ENCODE assay signal across 19 mouse cellular contexts in the genomic region with DNA sequence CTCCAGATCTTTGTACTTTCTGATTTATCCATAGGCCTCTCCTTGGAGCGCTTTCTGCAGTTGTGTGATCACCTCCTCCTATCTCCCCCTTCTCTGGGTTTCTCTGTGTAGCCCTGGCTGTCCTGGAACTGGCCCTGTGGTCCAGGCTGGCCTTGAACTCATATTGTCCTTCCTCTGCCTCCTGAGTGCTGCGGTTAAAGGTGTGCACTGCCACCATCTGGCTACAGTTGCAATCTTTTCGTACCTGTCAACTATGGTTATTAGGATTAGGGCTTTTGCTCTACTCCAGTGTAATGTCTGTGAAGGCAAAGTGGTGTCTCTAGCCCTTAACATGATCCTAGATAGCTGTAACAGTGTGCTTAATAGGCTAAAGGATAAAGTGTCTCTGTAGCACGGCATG. TPM values are rescaled to one million over a fixed set of nuclear protein-coding genes. Genes with fewer than 3 reads are reported as not detected.
DNase-seq lines count a peak whose midpoint lies in the region; ATAC-seq and TF ChIP-seq lines count a peak whose summit lies in the region.
"Had no signal": no experiment of that assay in that cellular context is flagged by ENCODE, and none has a peak within 500 bp of the region (broad histone marks: within the 10 kb centered on the region; RNA-seq: fewer than 3 reads in every experiment).

No protein-coding gene starts in this region.

- H3K9ac ChIP-seq in intestine, postnatal 0 days (ENCODE audit: low read depth, low read length), result no peak overlapping the region
- H3K9ac ChIP-seq in intestine, embryonic 16.5 days (ENCODE audit: low read depth, low read length), result no peak overlapping the region
- H3K9ac ChIP-seq in midbrain, postnatal 0 days (replicated peaks; ENCODE audit: low read length, poor library complexity, severe bottlenecking), result no peak overlapping the region
- no peak overlapping the region for H3K9ac ChIP-seq in midbrain, embryonic 13.5 days (replicated peaks)
- H3K9ac ChIP-seq: heart, embryonic 15.5 days; hindbrain, embryonic 12.5 days had no signal

- H3K4me1 ChIP-seq in intestine, postnatal 0 days (replicated peaks; ENCODE audit: control insufficient read depth, insufficient read depth, low read length), result no peaks in the 10 kb centered on the region
- H3K4me1 ChIP-seq in intestine, embryonic 16.5 days (ENCODE audit: control insufficient read depth, insufficient read depth, low read length), result peaks cover 3% of the 10 kb centered on the region; the same call in 1 of the 2 replicates
- no peaks in the 10 kb centered on the region; the same call in 1 of the 2 replicates for H3K4me1 ChIP-seq in midbrain, postnatal 0 days (ENCODE audit: insufficient read depth, low read length)
- H3K4me1 ChIP-seq in midbrain, embryonic 13.5 days (replicated peaks), result peaks cover 8% of the 10 kb centered on the region

- ATAC-seq in intestine, postnatal 0 days, result no peak
- no peak for ATAC-seq in intestine, embryonic 16.5 days
- ATAC-seq in midbrain, postnatal 0 days (ENCODE audit: low FRiP score), result no peak
- ATAC-seq in midbrain, embryonic 13.5 days, result no peak
- ATAC-seq: forebrain, embryonic 14.5 days had no signal

- H3K4me3 ChIP-seq in intestine, postnatal 0 days (ENCODE audit: low read depth, low read length), result no peak overlapping the region
- no peak overlapping the region for H3K4me3 ChIP-seq in intestine, embryonic 16.5 days (ENCODE audit: low read length)
- no peak overlapping the region for H3K4me3 ChIP-seq in midbrain, postnatal 0 days (ENCODE audit: low read depth, low read length)
- H3K4me3 ChIP-seq in midbrain, embryonic 13.5 days (replicated peaks), result no peak overlapping the region
- H3K4me3 ChIP-seq: embryonic facial prominence, embryonic 10.5 days; heart, embryonic 15.5 days; hindbrain, embryonic 12.5 days had no signal

- H3K4me2 ChIP-seq in intestine, postnatal 0 days (replicated peaks; ENCODE audit: low read depth), result no peak overlapping the region
- H3K4me2 ChIP-seq in intestine, embryonic 16.5 days (ENCODE audit: low read depth, low read length), result no peak overlapping the region
- no peak overlapping the region for H3K4me2 ChIP-seq in midbrain, postnatal 0 days (ENCODE audit: low read depth, low read length, poor library complexity, severe bottlenecking)
- H3K4me2 ChIP-seq in midbrain, embryonic 13.5 days (replicated peaks), result no peak overlapping the region
- H3K4me2 ChIP-seq: heart, embryonic 15.5 days; hindbrain, embryonic 12.5 days had no signal

- no peaks in the 10 kb centered on the region for H3K27me3 ChIP-seq in intestine, postnatal 0 days (replicated peaks; ENCODE audit: control insufficient read depth, insufficient read depth, low read length)
- H3K27me3 ChIP-seq in intestine, embryonic 16.5 days (replicated peaks; ENCODE audit: control insufficient read depth, insufficient read depth, low read length), result no peaks in the 10 kb centered on the region
- no peaks in the 10 kb centered on the region for H3K27me3 ChIP-seq in midbrain, postnatal 0 days (ENCODE audit: insufficient read depth, low read length)
- H3K27me3 ChIP-seq in midbrain, embryonic 13.5 days, result no peaks in the 10 kb centered on the region
- H3K27me3 ChIP-seq: heart, embryonic 15.5 days; hindbrain, embryonic 12.5 days had no signal

- peak; percentile 10 for DNase-seq in adrenal gland, adult 2 months
- DNase-seq in adrenal gland, postnatal 25 days, result no peak
- DNase-seq in midbrain, postnatal 0 days (ENCODE audit: low spot score), result no peak
- no peak for DNase-seq in right cerebral cortex, adult 18-20 months
- no peak for DNase-seq in right cerebral cortex, postnatal 25 days
- DNase-seq: adrenal gland, adult 8-10 months; cerebellum, adult 11 months; cerebellum, postnatal 36 days; heart, adult 11 months; kidney, adult 11 months; thymus, postnatal 25 days had no signal

- H3K36me3 ChIP-seq in intestine, postnatal 0 days (ENCODE audit: control insufficient read depth, insufficient read depth), result peaks cover 22% of the 10 kb centered on the region
- H3K36me3 ChIP-seq in intestine, embryonic 16.5 days (ENCODE audit: control insufficient read depth, insufficient read depth, low read length), result 0 out of 2 replicates have a peak, but pooled peaks cover 3% of the 10 kb centered on the region
- peaks cover 6% of the 10 kb centered on the region for H3K36me3 ChIP-seq in midbrain, postnatal 0 days (ENCODE audit: insufficient read depth, low read length)
- peaks cover 20% of the 10 kb centered on the region for H3K36me3 ChIP-seq in midbrain, embryonic 13.5 days

- no peaks in the 10 kb centered on the region for H3K9me3 ChIP-seq in intestine, postnatal 0 days (ENCODE audit: control insufficient read depth)
- no peaks in the 10 kb centered on the region for H3K9me3 ChIP-seq in intestine, embryonic 16.5 days (ENCODE audit: control insufficient read depth, low read length)
- H3K9me3 ChIP-seq in midbrain, postnatal 0 days (ENCODE audit: low read length), result no peaks in the 10 kb centered on the region
- no peaks in the 10 kb centered on the region for H3K9me3 ChIP-seq in midbrain, embryonic 13.5 days
- H3K9me3 ChIP-seq: embryonic facial prominence, embryonic 10.5 days; G1E; heart, embryonic 15.5 days; hindbrain, embryonic 12.5 days had no signal

- WGBS in intestine, postnatal 0 days, result 85% methylated on average over 4 of the region's 4 CpGs
- 86% methylated on average over 4 of the region's 4 CpGs for WGBS in intestine, embryonic 16.5 days
- 92% methylated on average over 4 of the region's 4 CpGs for WGBS in midbrain, postnatal 0 days
- WGBS in midbrain, embryonic 13.5 days, result 91% methylated on average over 4 of the region's 4 CpGs

- H3K27ac ChIP-seq in intestine, postnatal 0 days (ENCODE audit: low read depth, low read length), result no peak overlapping the region
- H3K27ac ChIP-seq in intestine, embryonic 16.5 days (ENCODE audit: low read length), result no peak overlapping the region
- no peak overlapping the region for H3K27ac ChIP-seq in midbrain, postnatal 0 days (ENCODE audit: low read depth, low read length)
- no peak overlapping the region for H3K27ac ChIP-seq in midbrain, embryonic 13.5 days
- H3K27ac ChIP-seq: embryonic facial prominence, embryonic 10.5 days; heart, embryonic 15.5 days; hindbrain, embryonic 12.5 days had no signal

- TF ChIP-seq CTCF in intestine, postnatal 0 days (IDR thresholded peaks at IDR 0.05; ENCODE audit: low read depth), result peak; percentile 47
- peak; percentile 54 for TF ChIP-seq CTCF in midbrain, postnatal 0 days (IDR thresholded peaks at IDR 0.05)

RNA-seq across cellular contexts. Expression of gene Tmco1, which starts 5.0 kb away (rescaled TPM):
- 100 to 1,000 TPM; 141 to 146 TPM for total RNA-seq in adrenal gland, adult 2 months (2021)
- polyA plus RNA-seq in adrenal gland, adult 2 months (2012; rRNA removed), result 58.7 and 83.4 TPM in 2 replicates
- 151 and 164 TPM in 2 replicates for total RNA-seq in adrenal gland, postnatal 25 days (2021)
- polyA plus RNA-seq in intestine, postnatal 0 days (2015; fragmentation: Nextera tagmentation; extraction: Ambion mirVana), result 82.6 and 95.3 TPM in 2 replicates
- polyA plus RNA-seq in intestine, embryonic 16.5 days (2015; fragmentation: Nextera tagmentation; extraction: Ambion mirVana), result 132 and 133 TPM in 2 replicates
- 40.7 and 52.5 TPM in 2 replicates for total RNA-seq in midbrain, postnatal 0 days (2014; rRNA removed)
- 74.4 and 74.9 TPM in 2 replicates for polyA plus RNA-seq in midbrain, postnatal 0 days (2015; fragmentation: Nextera tagmentation; extraction: Ambion mirVana)
- polyA plus RNA-seq in midbrain, embryonic 13.5 days (2015; fragmentation: Nextera tagmentation; extraction: Ambion mirVana), result 75.3 and 76.9 TPM in 2 replicates

RNA-seq across cellular contexts. Expression of gene Uck2, which starts 28.1 kb away (rescaled TPM):
- total RNA-seq in adrenal gland, adult 2 months (2021), result 100 to 1,000 TPM in 1 of 2 experiments, 10 to 100 TPM in 1; 39.5 to 107 TPM
- polyA plus RNA-seq in adrenal gland, adult 2 months (2012; rRNA removed), result 15.8 and 30.4 TPM in 2 replicates
- total RNA-seq in adrenal gland, postnatal 25 days (2021), result 47.5 and 53.1 TPM in 2 replicates
- 10.1 and 10.8 TPM in 2 replicates for polyA plus RNA-seq in intestine, postnatal 0 days (2015; fragmentation: Nextera tagmentation; extraction: Ambion mirVana)
- polyA plus RNA-seq in intestine, embryonic 16.5 days (2015; fragmentation: Nextera tagmentation; extraction: Ambion mirVana), result 30.8 and 36.8 TPM in 2 replicates
- 54.4 and 74.2 TPM in 2 replicates for total RNA-seq in midbrain, postnatal 0 days (2014; rRNA removed)
- 32.7 and 42.7 TPM in 2 replicates for polyA plus RNA-seq in midbrain, postnatal 0 days (2015; fragmentation: Nextera tagmentation; extraction: Ambion mirVana)
- 67.6 and 70.1 TPM in 2 replicates for polyA plus RNA-seq in midbrain, embryonic 13.5 days (2015; fragmentation: Nextera tagmentation; extraction: Ambion mirVana)

RNA-seq across cellular contexts. Expression of gene Aldh9a1, which starts 36.6 kb away (rescaled TPM):
- total RNA-seq in adrenal gland, adult 2 months (2021), result 10 to 100 TPM; 77.1 to 84.8 TPM
- polyA plus RNA-seq in adrenal gland, adult 2 months (2012; rRNA removed), result 62.4 and 62.8 TPM in 2 replicates
- 64.4 and 67.5 TPM in 2 replicates for total RNA-seq in adrenal gland, postnatal 25 days (2021)
- polyA plus RNA-seq in intestine, postnatal 0 days (2015; fragmentation: Nextera tagmentation; extraction: Ambion mirVana), result 185 and 214 TPM in 2 replicates
- polyA plus RNA-seq in intestine, embryonic 16.5 days (2015; fragmentation: Nextera tagmentation; extraction: Ambion mirVana), result 204 and 245 TPM in 2 replicates
- 11.4 and 12.3 TPM in 2 replicates for total RNA-seq in midbrain, postnatal 0 days (2014; rRNA removed)
- polyA plus RNA-seq in midbrain, postnatal 0 days (2015; fragmentation: Nextera tagmentation; extraction: Ambion mirVana), result 40.1 and 41.5 TPM in 2 replicates
- 27.9 and 28.1 TPM in 2 replicates for polyA plus RNA-seq in midbrain, embryonic 13.5 days (2015; fragmentation: Nextera tagmentation; extraction: Ambion mirVana)
